Mouse (Mus musculus): Measurements from ENCODE around the gene Dpf2.

DNA sequence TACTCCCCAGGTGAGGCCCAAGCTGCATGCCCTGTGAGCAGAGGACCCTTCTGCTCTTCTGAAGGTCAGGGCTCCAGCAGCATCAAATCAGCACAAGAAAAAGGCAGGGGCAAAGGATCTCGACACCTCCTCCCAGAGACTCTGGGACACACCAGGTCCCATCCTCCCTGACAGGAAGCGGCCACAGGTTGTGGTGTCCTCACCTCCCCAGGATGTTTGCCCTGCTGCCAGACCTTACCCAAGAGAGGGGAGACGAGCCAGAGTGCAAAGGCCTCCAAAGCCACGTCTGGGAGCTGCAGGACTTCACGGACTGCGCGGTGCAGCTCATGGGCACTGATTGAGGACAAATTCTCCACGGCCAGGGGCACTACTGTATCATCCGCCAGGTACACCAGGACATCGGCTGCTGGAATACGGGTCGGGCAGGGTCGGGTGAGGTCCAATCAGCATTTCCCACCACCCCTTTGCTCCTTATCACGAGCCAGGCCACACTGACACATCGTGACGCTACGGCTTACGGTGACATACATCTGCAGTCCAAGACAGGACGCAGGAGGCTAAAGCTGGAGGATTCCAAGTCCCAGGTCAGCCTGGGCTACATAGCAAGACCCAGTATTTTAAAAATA is 39.8 kb downstream of the Dpf2 start:
- TF ChIP-seq CTCF (IDR thresholded peaks at IDR 0.05; ENCODE audit: borderline replicate concordance, insufficient read depth, low read depth, low read length) (no peak), POLR2A (IDR thresholded peaks at IDR 0.05; ENCODE audit: borderline replicate concordance, insufficient read depth, low read length) (no peak)
